Mouse (Mus musculus) testis, adult 2 months (tissue): ENCODE results near the gene Cfap126. TPM values are rescaled to one million over a fixed set of nuclear protein-coding genes. Genes with fewer than 3 reads are reported as not detected.

Source experiments
- H3K27ac ChIP-seq: fragments of 200-500 bp; 2 replicates; pipeline ENCODE4 v1.5.1; 2012; ENCODE audit warnings: low read depth, low read length; ENCODE audit not compliant: control insufficient read depth, insufficient read depth
- H3K27me3 ChIP-seq: fragments of 200-500 bp; 2 replicates; pipeline ENCODE4 v1.6.1; 2012; ENCODE audit warnings: mild to moderate bottlenecking, low read length, moderate library complexity; ENCODE audit not compliant: control insufficient read depth, insufficient read depth
- H3K36me3 ChIP-seq: fragments of 200-500 bp; 2 replicates; pipeline ENCODE4 v1.6.1; 2012; ENCODE audit warnings: mild to moderate bottlenecking, low read length; ENCODE audit not compliant: control insufficient read depth, insufficient read depth
- H3K4me1 ChIP-seq: fragments of 200-500 bp; 2 replicates; pipeline ENCODE4 v1.6.1; 2012; ENCODE audit warnings: low read length; ENCODE audit not compliant: control insufficient read depth, insufficient read depth
- H3K4me3 ChIP-seq: fragments of 200-500 bp; 2 replicates; pipeline ENCODE4 v1.5.1; 2012; ENCODE audit warnings: low read depth, mild to moderate bottlenecking, low read length, moderate library complexity, mixed read lengths; ENCODE audit not compliant: control insufficient read depth
- CTCF ChIP-seq: fragments of 200-500 bp; IDR thresholded peaks from 2 replicates; pipeline ENCODE4 v1.5.1; 2012; ENCODE audit warnings: low read depth, mild to moderate bottlenecking, inconsistent platforms, low read length, moderate library complexity; ENCODE audit not compliant: control insufficient read depth, insufficient read depth, insufficient replicate concordance
- POLR2A ChIP-seq: fragments of 200-500 bp; IDR thresholded peaks from 2 replicates; pipeline ENCODE4 v1.6.1; 2012; ENCODE audit warnings: low read depth, mild to moderate bottlenecking, inconsistent platforms, low read length, moderate library complexity; ENCODE audit not compliant: control insufficient read depth
- polyA plus RNA-seq: library from polyadenylated mRNA; depleted of rRNA; stranded (reverse); fragments of >200 nt; gene quantifications from 2 replicates; pipeline ENCODE4 v1.2.3, GENCODE M21; 2012

Cfap126 gene
- polyA plus RNA-seq, 1 experiment: 314 TPM

DNA sequence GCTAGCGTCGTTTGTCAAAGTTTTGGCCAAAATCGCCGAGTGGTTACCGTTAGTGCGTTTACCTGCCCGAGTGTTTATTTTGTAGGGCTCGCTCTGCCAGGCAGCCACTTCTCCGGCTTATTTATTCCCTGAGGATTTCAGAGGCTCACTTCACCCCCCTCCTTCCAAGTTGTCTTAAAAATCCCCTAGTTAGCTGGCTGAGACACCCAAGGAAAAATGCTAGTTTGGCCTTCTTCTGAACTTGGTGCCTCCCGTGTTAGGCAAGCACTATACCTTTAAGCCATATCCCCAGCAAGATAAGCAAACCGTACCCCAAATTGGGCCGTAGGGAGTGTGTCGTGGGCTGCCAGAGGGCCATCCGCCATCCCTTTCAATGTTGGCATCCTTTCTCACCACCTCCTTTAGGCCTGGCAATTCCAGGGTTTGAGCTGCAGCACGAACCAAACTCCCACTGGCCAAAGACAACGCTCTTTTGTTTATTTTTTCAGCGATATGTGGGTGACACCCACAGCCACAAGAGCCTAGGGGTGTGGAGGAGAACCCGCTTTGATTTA is 37.2 kb downstream of the Cfap126 start:
- Histone ChIP-seq H3K4me1 (peaks cover 7% of the 10 kb centered on the region), H3K4me3 (peak overlapping the region; percentile 99), H3K27me3 (no peaks in the 10 kb centered on the region), H3K27ac (peak overlapping the region; percentile 88), H3K36me3 (no peaks in the 10 kb centered on the region)
- no peak for TF ChIP-seq CTCF
- no peak for TF ChIP-seq POLR2A

DNA sequence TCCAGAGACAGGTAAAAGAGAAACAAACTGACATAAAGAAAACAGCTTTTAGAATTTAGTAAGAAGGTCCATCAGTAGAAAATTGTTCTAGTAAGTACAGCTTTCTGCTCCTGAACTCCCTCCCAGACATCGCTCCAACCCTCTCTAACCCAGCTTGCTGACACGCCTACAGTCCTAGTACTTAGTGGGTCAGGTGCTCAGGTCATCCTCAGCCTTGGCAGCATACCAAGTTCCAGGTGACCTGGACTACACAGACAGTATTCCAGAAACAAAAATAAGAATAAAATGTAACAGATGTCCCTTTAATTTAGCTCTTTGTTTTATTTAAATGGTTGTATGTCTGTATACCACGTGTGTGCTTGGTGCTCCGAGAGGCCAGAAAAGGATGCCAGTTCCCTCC is 38.2 kb downstream of the Cfap126 start:
- Histone ChIP-seq H3K4me3 (no peak overlapping the region), H3K36me3 (no peaks in the 10 kb centered on the region), H3K4me1 (peaks cover 7% of the 10 kb centered on the region), H3K27me3 (no peaks in the 10 kb centered on the region), H3K27ac (no peak overlapping the region)
- TF ChIP-seq POLR2A: no peak
- no peak for TF ChIP-seq CTCF

GRCm38 (mm10) chr1:171156644-171157043 is 42.9 kb downstream of the Cfap126 start:
- Histone ChIP-seq H3K27me3 (no peaks in the 10 kb centered on the region), H3K4me3 (no peak overlapping the region), H3K4me1 (peaks cover 8% of the 10 kb centered on the region), H3K27ac (no peak overlapping the region), H3K36me3 (no peaks in the 10 kb centered on the region)
- TF ChIP-seq POLR2A (no peak), CTCF (no peak)

DNA sequence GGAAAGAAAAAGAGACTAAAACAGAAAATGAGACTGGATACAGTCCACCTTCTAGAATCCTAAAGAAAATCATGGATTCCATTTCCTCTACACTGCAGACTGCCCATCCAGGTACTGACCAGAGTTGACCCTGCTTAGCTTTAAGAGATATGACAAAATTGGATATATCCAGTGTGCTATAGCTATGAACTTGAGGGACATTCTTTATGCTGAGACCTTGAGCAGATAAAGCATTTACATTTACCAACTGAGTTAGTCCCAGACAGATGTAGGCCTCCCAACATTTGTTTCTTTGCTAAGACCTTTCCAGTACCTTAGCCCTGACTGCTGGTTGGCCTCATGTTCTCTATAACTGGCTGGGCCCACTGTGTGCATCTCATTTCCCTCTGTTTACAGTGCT is 44.2 kb downstream of the Cfap126 start:
- TF ChIP-seq POLR2A (no peak), CTCF (no peak)
- H3K4me3 ChIP-seq: no peak overlapping the region
- H3K27ac ChIP-seq: no peak overlapping the region
- no peaks in the 10 kb centered on the region for H3K36me3 ChIP-seq
- H3K27me3 ChIP-seq: no peaks in the 10 kb centered on the region
- peaks cover 8% of the 10 kb centered on the region for H3K4me1 ChIP-seq

- Histone ChIP-seq H3K4me1 (peaks cover 8% of the 10 kb centered on the region), H3K27me3 (no peaks in the 10 kb centered on the region), H3K36me3 (no peaks in the 10 kb centered on the region), H3K27ac (no peak overlapping the region), H3K4me3 (peak overlapping the region; percentile 64)
- TF ChIP-seq POLR2A (no peak), CTCF (peak; percentile 36; the same call in 1 of the 2 replicates)
Measured at GRCm38 (mm10) chr1:171159485-171159975, 45.8 kb downstream of the Cfap126 start.

DNA sequence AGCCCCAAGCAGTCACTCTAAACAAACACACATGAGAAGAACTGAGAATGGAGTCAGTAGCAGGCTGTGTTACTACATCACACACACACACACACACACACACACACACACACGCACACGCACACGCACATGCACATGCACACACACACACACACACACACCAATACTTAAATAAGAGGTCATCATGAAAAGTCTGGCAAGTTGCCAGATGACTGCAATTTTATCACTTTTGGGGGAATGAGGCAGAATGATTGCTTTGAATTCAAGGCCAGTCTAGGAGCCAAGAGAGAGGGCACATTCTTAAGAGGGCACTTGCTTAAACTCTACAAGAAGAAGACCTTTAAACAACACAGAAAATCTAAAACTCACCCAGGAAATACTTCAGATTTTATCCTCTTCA is 48.8 kb downstream of the Cfap126 start:
- peaks cover 8% of the 10 kb centered on the region for H3K4me1 ChIP-seq
- no peaks in the 10 kb centered on the region for H3K27me3 ChIP-seq
- no peak overlapping the region for H3K27ac ChIP-seq
- no peak overlapping the region for H3K4me3 ChIP-seq
- no peak for TF ChIP-seq CTCF
- no peak for TF ChIP-seq POLR2A
- no peaks in the 10 kb centered on the region for H3K36me3 ChIP-seq

DNA sequence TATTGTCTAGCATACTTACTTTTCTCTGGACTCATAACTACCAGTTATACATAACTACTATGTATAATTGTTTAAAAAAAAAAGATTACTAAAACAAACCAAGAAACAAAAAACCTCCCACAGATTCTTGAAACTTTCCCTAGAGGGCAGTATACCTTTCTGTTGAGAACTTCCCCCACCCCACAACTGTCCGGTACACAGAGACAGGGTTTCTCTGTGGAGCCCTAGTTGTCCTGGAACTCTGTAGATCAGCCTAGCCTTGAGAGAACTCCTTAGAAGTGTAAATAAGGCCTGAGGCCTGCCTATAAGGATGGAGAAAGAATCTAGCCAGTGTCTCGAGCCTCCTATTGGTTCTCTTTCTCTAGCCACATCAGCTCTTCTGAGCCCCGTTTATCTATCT is 50.5 kb downstream of the Cfap126 start:
- Histone ChIP-seq H3K27me3 (no peaks in the 10 kb centered on the region), H3K4me1 (peaks cover 8% of the 10 kb centered on the region), H3K36me3 (no peaks in the 10 kb centered on the region), H3K27ac (no peak overlapping the region), H3K4me3 (no peak overlapping the region)
- no peak for TF ChIP-seq CTCF

DNA sequence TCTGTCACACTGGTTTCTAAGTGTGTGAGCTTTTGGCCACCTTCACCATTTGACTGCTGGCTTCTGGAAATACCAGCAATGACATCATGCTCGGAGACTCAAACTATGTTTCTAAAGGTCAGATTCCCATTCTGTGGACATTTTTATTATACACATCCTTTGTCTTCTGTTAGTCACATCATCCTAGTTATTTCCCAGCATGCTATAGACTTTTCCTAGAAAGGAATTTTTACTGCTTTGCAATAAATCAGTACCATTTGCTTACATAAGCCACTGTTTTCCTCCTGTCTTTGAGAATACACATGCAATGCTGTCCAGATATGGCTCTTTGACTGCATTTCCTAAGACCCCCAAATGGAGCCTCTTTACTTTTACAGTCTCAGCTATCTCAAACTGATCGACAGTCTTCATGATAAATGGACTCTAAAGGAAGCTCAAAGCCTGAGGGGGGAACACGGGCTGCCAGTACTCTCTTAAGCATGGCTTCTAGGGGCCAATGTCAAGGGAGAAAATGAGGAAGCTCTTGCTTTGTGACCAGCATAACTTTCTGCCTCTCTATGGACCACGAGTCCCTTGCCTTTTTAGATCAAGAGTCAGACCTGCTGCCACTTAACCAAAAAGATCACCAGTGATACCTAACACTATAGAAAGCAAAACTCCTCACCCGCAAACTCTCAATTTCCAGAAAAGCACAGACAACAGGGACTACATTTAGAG is 52.1 kb downstream of the Cfap126 start:
- TF ChIP-seq CTCF (no peak), POLR2A (no peak)
- Histone ChIP-seq H3K27me3 (no peaks in the 10 kb centered on the region), H3K36me3 (no peaks in the 10 kb centered on the region)

More for the DNA sequence above, 52.1 kb downstream of the Cfap126 start:
- Histone ChIP-seq H3K4me1 (peaks cover 2% of the 10 kb centered on the region; the same call in 1 of the 2 replicates), H3K4me3 (no peak overlapping the region), H3K27ac (no peak overlapping the region)
